Mouse (Mus musculus) right cerebral cortex, adult 18-20 months (tissue): ENCODE data around the gene Plagl1.
"Not testable (repeated sequence)": the region's sequence is repeated elsewhere in the genome, so short reads cannot be mapped to it uniquely, and the experiment has no call there.

Source experiments
- DNase-seq: peaks from one replicate; pipeline ENCODE4 v3.0.0; 2022; ENCODE audit warnings: mixed read lengths

The Plagl1 gene

GRCm38 (mm10) chr10:13060021-13060668, at the start of gene Plagl1:
TSS of gene Plagl1 (plus strand) at chr10:13060504.
- DNase-seq, result peak; percentile 3

- no peak for DNase-seq
Measured at GRCm38 (mm10) chr10:13014026-13014425, 46.3 kb upstream of the Plagl1 start.

- peak; percentile 66 for DNase-seq
Measured at GRCm38 (mm10) chr10:13016573-13016972, 43.7 kb upstream of the Plagl1 start.

GRCm38 (mm10) chr10:13018510-13018909, 41.8 kb upstream of the Plagl1 start:
- DNase-seq, result no peak

GRCm38 (mm10) chr10:13019026-13019425, 41.3 kb upstream of the Plagl1 start:
- no peak for DNase-seq

GRCm38 (mm10) chr10:13022103-13022502, 38.2 kb upstream of the Plagl1 start:
- DNase-seq, result no peak

GRCm38 (mm10) chr10:13023985-13024384, 36.3 kb upstream of the Plagl1 start:
- DNase-seq, result not testable (repeated sequence)

GRCm38 (mm10) chr10:13027702-13028101, 32.6 kb upstream of the Plagl1 start:
- DNase-seq, result no peak

GRCm38 (mm10) chr10:13028215-13028614, 32.1 kb upstream of the Plagl1 start:
- DNase-seq, result no peak

- no peak for DNase-seq
Measured at GRCm38 (mm10) chr10:13029416-13029815, 30.9 kb upstream of the Plagl1 start.

GRCm38 (mm10) chr10:13035270-13035669, 25.0 kb upstream of the Plagl1 start:
- no peak for DNase-seq

- no peak for DNase-seq
Measured at GRCm38 (mm10) chr10:13039637-13040174, 20.6 kb upstream of the Plagl1 start.

- DNase-seq, result peak; percentile 8
Measured at GRCm38 (mm10) chr10:13044659-13045058, 15.6 kb upstream of the Plagl1 start.

GRCm38 (mm10) chr10:13047816-13048215, 12.5 kb upstream of the Plagl1 start:
- no peak for DNase-seq

- DNase-seq, result no peak
Measured at GRCm38 (mm10) chr10:13056863-13057381, 3.4 kb upstream of the Plagl1 start.

- no peak for DNase-seq
Measured at GRCm38 (mm10) chr10:13060821-13061671, 742 bp downstream of the Plagl1 start.

GRCm38 (mm10) chr10:13062373-13062772, 2.1 kb downstream of the Plagl1 start:
- no peak for DNase-seq

GRCm38 (mm10) chr10:13063457-13063856, 3.2 kb downstream of the Plagl1 start:
- DNase-seq, result no peak

GRCm38 (mm10) chr10:13065129-13065752, 4.9 kb downstream of the Plagl1 start:
- DNase-seq, result no peak

- no peak for DNase-seq
Measured at GRCm38 (mm10) chr10:13071031-13071430, 10.7 kb downstream of the Plagl1 start.

- no peak for DNase-seq
Measured at GRCm38 (mm10) chr10:13076807-13077532, 16.7 kb downstream of the Plagl1 start.

- no peak for DNase-seq
Measured at GRCm38 (mm10) chr10:13082459-13082858, 22.2 kb downstream of the Plagl1 start.
